In the genomic region with DNA sequence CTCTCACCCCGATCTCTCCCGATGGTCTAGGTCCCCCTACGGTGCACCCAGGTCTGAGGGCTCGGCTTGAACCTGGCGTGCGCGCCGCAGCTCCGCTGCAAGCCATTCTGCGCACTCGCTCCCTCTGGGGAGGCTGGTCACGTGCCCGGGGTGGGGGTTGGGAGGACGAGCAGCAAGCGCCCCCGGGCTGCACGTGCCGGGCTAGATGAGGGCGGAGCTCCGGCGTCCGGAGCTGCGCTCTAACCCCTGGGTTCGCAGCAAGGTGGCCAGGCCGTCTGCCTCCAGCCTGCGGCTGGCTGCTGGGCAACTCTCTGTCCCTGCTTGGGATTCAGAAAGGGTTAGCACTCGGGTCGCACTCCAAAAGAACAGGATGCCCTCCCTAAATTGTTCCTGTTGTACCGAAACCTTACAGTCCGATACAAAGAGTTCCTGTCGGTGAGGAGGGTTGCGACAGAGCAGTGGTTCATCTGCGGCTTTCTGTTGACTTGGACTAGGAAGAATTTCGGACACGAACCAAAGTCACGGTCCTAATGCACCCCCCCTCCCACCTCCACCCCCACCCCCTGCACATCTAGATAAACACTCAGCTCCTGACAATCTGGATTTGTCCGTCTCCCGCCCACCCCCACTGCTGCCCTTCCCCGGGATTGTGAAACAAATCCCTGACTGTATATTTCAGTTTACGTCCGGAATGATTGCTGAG, we compare ENCODE assay signal across 8 mouse cellular contexts. TPM values are rescaled to one million over a fixed set of nuclear protein-coding genes. Genes with fewer than 3 reads are reported as not detected.
DNase-seq lines count a peak whose midpoint lies in the region; ATAC-seq and TF ChIP-seq lines count a peak whose summit lies in the region.

No protein-coding gene starts in this region.

- H3K9ac ChIP-seq in heart, embryonic 15.5 days = peak overlapping the region; percentile 75
- H3K9ac ChIP-seq in liver, embryonic 14.5 days (replicated peaks) = peak overlapping the region; percentile 77
- H3K9ac ChIP-seq in neural tube, embryonic 11.5 days (ENCODE audit: low read length) = peak overlapping the region; percentile 76
- H3K9ac ChIP-seq in stomach, postnatal 0 days (ENCODE audit: low read length) = peak overlapping the region; percentile 80

- peak; percentile 96 for DNase-seq in CD4-positive, CD25-positive, alpha-beta regulatory T cell, adult 2 months (ENCODE audit: low read depth, low spot score)
- DNase-seq in fibroblast of lung, adult 2 months (ENCODE audit: low read depth) = peak; percentile 76
- peak; percentile 97 to 98 for DNase-seq in kidney, postnatal 25 days
- DNase-seq in liver, embryonic 14.5 days (ENCODE audit: low read depth in 3 of 3, low spot score in 3 of 3) = peak; percentile 73 to 82 (median 75)
- peak; percentile 94 for DNase-seq in neural tube, embryonic 11.5 days (ENCODE audit: low spot score)
- peak; percentile 99 for DNase-seq in stomach, postnatal 0 days (ENCODE audit: low spot score)

- WGBS in heart, embryonic 15.5 days = under 1% methylated on average over 38 of the region's 41 CpGs
- WGBS in liver, embryonic 14.5 days (ENCODE audit: insufficient replicate concordance) = under 1% methylated on average over 41 of the region's 41 CpGs
- under 1% methylated on average over 41 of the region's 41 CpGs for WGBS in neural tube, embryonic 11.5 days
- under 1% methylated on average over 41 of the region's 41 CpGs for WGBS in stomach, postnatal 0 days

- no peaks in the 10 kb centered on the region for H3K9me3 ChIP-seq in heart, embryonic 15.5 days (replicated peaks)
- no peaks in the 10 kb centered on the region for H3K9me3 ChIP-seq in liver, embryonic 14.5 days (ENCODE audit: control insufficient read depth, low read length)
- no peaks in the 10 kb centered on the region for H3K9me3 ChIP-seq in neural tube, embryonic 11.5 days (ENCODE audit: control insufficient read depth, low read length)
- no peaks in the 10 kb centered on the region for H3K9me3 ChIP-seq in stomach, postnatal 0 days (ENCODE audit: control insufficient read depth, low read length)

- H3K27ac ChIP-seq in brown adipose tissue, adult 24 weeks (replicated peaks; ENCODE audit: low read depth, low read length) = peak overlapping the region; percentile 91
- H3K27ac ChIP-seq in heart, embryonic 15.5 days = peak overlapping the region; percentile 98
- peak overlapping the region; percentile 81 for H3K27ac ChIP-seq in liver, embryonic 14.5 days
- peak overlapping the region; percentile 60 for H3K27ac ChIP-seq in neural tube, embryonic 11.5 days (ENCODE audit: low read depth, low read length)
- H3K27ac ChIP-seq in stomach, postnatal 0 days (replicated peaks) = peak overlapping the region; percentile 97

- no peak for TF ChIP-seq CTCF in liver, embryonic 14.5 days (IDR thresholded peaks at IDR 0.05; ENCODE audit: low read depth)
- TF ChIP-seq CTCF in stomach, postnatal 0 days (IDR thresholded peaks at IDR 0.05; ENCODE audit: low read depth) = peak; percentile 39; the same call in 1 of the 2 replicates

- peak overlapping the region; percentile 80 for H3K4me3 ChIP-seq in brown adipose tissue, adult 24 weeks (ENCODE audit: insufficient read depth, low read depth, low read length)
- peak overlapping the region; percentile 80 for H3K4me3 ChIP-seq in heart, embryonic 15.5 days
- H3K4me3 ChIP-seq in liver, embryonic 14.5 days (ENCODE audit: insufficient read depth in 1 of 2, low read depth in 2 of 2, low read length in 2 of 2) = peak overlapping the region; percentile 70 to 73
- peak overlapping the region; percentile 51 for H3K4me3 ChIP-seq in neural tube, embryonic 11.5 days (ENCODE audit: low read depth, low read length)
- peak overlapping the region; percentile 63 for H3K4me3 ChIP-seq in stomach, postnatal 0 days (ENCODE audit: low read depth, low read length)

- H3K4me2 ChIP-seq in heart, embryonic 15.5 days = peak overlapping the region; percentile 98
- peak overlapping the region; percentile 95 for H3K4me2 ChIP-seq in liver, embryonic 14.5 days (ENCODE audit: low read depth)
- H3K4me2 ChIP-seq in neural tube, embryonic 11.5 days (ENCODE audit: low read depth) = peak overlapping the region; percentile 93
- peak overlapping the region; percentile 96 for H3K4me2 ChIP-seq in stomach, postnatal 0 days (replicated peaks; ENCODE audit: low read depth)

- peak; percentile 17; the same call in 1 of the 2 replicates for TF ChIP-seq EP300 in liver, embryonic 14.5 days (IDR thresholded peaks at IDR 0.05; ENCODE audit: low read depth)
- peak; percentile 83 for TF ChIP-seq EP300 in stomach, postnatal 0 days (optimal IDR thresholded peaks at IDR 0.05)

- no peaks in the 10 kb centered on the region for H3K4me1 ChIP-seq in brown adipose tissue, adult 24 weeks (ENCODE audit: control insufficient read depth, insufficient read depth, insufficient read length, low read length)
- H3K4me1 ChIP-seq in heart, embryonic 15.5 days (replicated peaks) = no peaks in the 10 kb centered on the region
- peaks cover 4 to 10% of the 10 kb centered on the region in 2 experiments for H3K4me1 ChIP-seq in liver, embryonic 14.5 days (replicated peaks; ENCODE audit: control insufficient read depth in 2 of 2, insufficient read depth in 2 of 2, low read length in 1 of 2)
- no peaks in the 10 kb centered on the region for H3K4me1 ChIP-seq in neural tube, embryonic 11.5 days (ENCODE audit: control insufficient read depth, insufficient read depth, low read length)
- peaks cover 3% of the 10 kb centered on the region; the same call in 1 of the 2 replicates for H3K4me1 ChIP-seq in stomach, postnatal 0 days (replicated peaks; ENCODE audit: control insufficient read depth, insufficient read depth)

- H3K36me3 ChIP-seq in heart, embryonic 15.5 days = no peaks in the 10 kb centered on the region
- H3K36me3 ChIP-seq in liver, embryonic 14.5 days (replicated peaks; ENCODE audit: control insufficient read depth, insufficient read depth, low read depth) = no peaks in the 10 kb centered on the region
- H3K36me3 ChIP-seq in neural tube, embryonic 11.5 days (ENCODE audit: control insufficient read depth, insufficient read depth, low read length) = no peaks in the 10 kb centered on the region
- no peaks in the 10 kb centered on the region for H3K36me3 ChIP-seq in stomach, postnatal 0 days (ENCODE audit: control insufficient read depth, insufficient read depth, low read length)

- H3K27me3 ChIP-seq in heart, embryonic 15.5 days = no peaks in the 10 kb centered on the region
- no peaks in the 10 kb centered on the region for H3K27me3 ChIP-seq in liver, embryonic 14.5 days (ENCODE audit: control insufficient read depth, insufficient read depth, low read length)
- H3K27me3 ChIP-seq in neural tube, embryonic 11.5 days (ENCODE audit: control insufficient read depth, insufficient read depth, low read length) = no peaks in the 10 kb centered on the region
- no peaks in the 10 kb centered on the region for H3K27me3 ChIP-seq in stomach, postnatal 0 days (ENCODE audit: control insufficient read depth, insufficient read depth, low read length)

- ATAC-seq in heart, embryonic 15.5 days (replicated peaks; ENCODE audit: insufficient number of reproducible peaks, insufficient read depth, low FRiP score, low read depth) = peak; percentile 95
- ATAC-seq in liver, embryonic 14.5 days (ENCODE audit: insufficient read depth) = peak; percentile 89
- ATAC-seq in neural tube, embryonic 11.5 days (ENCODE audit: insufficient read depth, low FRiP score, low TSS enrichment) = peak; percentile 95
- ATAC-seq in stomach, postnatal 0 days (ENCODE audit: low FRiP score, low TSS enrichment) = peak; percentile 93

RNA-seq across cellular contexts. Expression of a gene that starts 57.2 kb away (rescaled TPM):
- 124 and 161 TPM in 2 replicates for polyA plus RNA-seq in brown adipose tissue, adult 24 weeks (2012; ENCODE audit: insufficient read depth, insufficient read length, missing spikeins)
- 324 and 354 TPM in 2 replicates for polyA plus RNA-seq in heart, embryonic 15.5 days (2015; fragmentation: Nextera tagmentation; extraction: Ambion mirVana)
- polyA plus RNA-seq in liver, embryonic 14.5 days (2012; rRNA removed) = 44.1 and 81.7 TPM in 2 replicates
- 293 and 298 TPM in 2 replicates for polyA plus RNA-seq in liver, embryonic 14.5 days (2014; fragmentation: Nextera tagmentation; extraction: Ambion mirVana)
- polyA plus RNA-seq in neural tube, embryonic 11.5 days (2014; fragmentation: Nextera tagmentation; extraction: Ambion mirVana) = 515 and 541 TPM in 2 replicates
- 451 and 460 TPM in 2 replicates for polyA plus RNA-seq in stomach, postnatal 0 days (2015; fragmentation: Nextera tagmentation; extraction: Ambion mirVana)

Comparison
In these comparisons a context has a peak if more than half of its experiments do, and no peak if none do; other contexts are left out.
1. Peak in every context shown above with its lines: DNase-seq, ATAC-seq, H3K4me3 ChIP-seq and H3K27ac ChIP-seq.